Mouse (Mus musculus) limb, embryonic 11.5 days (tissue): ENCODE measurements around the gene Frmd4b. TPM values are rescaled to one million over a fixed set of nuclear protein-coding genes. Genes with fewer than 3 reads are reported as not detected.

Experiments used
- ATAC-seq: fragments of 200-750 bp; cut with Nextera tagmentation; 2 replicates; pipeline ENCODE4 v1.8.0; 2017; ENCODE audit warnings: low read depth; ENCODE audit not compliant: insufficient number of reproducible peaks, low FRiP score, low TSS enrichment
- DNase-seq: peaks from one replicate; pipeline ENCODE4 v3.0.0-alpha.2; 2015; ENCODE audit warnings: low spot score
- H3K27ac ChIP-seq: fragments of 300-500 bp; sonication (generic); replicated peaks from 2 replicates; pipeline ENCODE4 v1.5.1; 2014; ENCODE audit warnings: low read depth, mild to moderate bottlenecking, low read length
- H3K27me3 ChIP-seq: fragments of 300-500 bp; sonication (generic); 2 replicates; pipeline ENCODE4 v1.6.1; 2014; ENCODE audit warnings: mild to moderate bottlenecking, low read length, mixed read lengths; ENCODE audit not compliant: control insufficient read depth, insufficient read depth
- H3K36me3 ChIP-seq: fragments of 300-500 bp; sonication (generic); 2 replicates; pipeline ENCODE4 v1.6.1; 2014; ENCODE audit warnings: mild to moderate bottlenecking, low read length, moderate library complexity, mixed read lengths; ENCODE audit not compliant: control insufficient read depth, insufficient read depth
- H3K4me1 ChIP-seq: fragments of 300-500 bp; sonication (generic); 2 replicates; pipeline ENCODE4 v1.6.1; 2014; ENCODE audit warnings: low read length, mixed read lengths; ENCODE audit not compliant: control insufficient read depth, insufficient read depth
- H3K4me2 ChIP-seq: fragments of 300-500 bp; sonication (generic); 2 replicates; pipeline ENCODE4 v1.6.1; 2014; ENCODE audit warnings: low read depth, mild to moderate bottlenecking, moderate library complexity; ENCODE audit not compliant: severe bottlenecking
- H3K4me3 ChIP-seq: fragments of 300-500 bp; sonication (generic); 2 replicates; pipeline ENCODE4 v1.5.1; 2014; ENCODE audit warnings: low read depth, low read length
- H3K9ac ChIP-seq: fragments of 300-500 bp; sonication (generic); 2 replicates; pipeline ENCODE4 v1.6.1; 2014; ENCODE audit warnings: mild to moderate bottlenecking, low read length
- H3K9me3 ChIP-seq: fragments of 300-500 bp; sonication (generic); 2 replicates; pipeline ENCODE4 v1.6.1; 2016; ENCODE audit warnings: low read length; ENCODE audit not compliant: control insufficient read depth
- WGBS: fragments of 180-500 bp; shearing (Covaris S2); extraction: QIAGEN DNeasy Blood & Tissue Kit; methylation state at CpG from one replicate; pipeline ENCODE4 v1.1.7; 2014; 5-methylcytosine and 5-hydroxymethylcytosine counted together
- polyA plus RNA-seq: library from polyadenylated mRNA; unstranded; fragments of >200 nt; fragmentation: Nextera tagmentation; extraction: Ambion mirVana; gene quantifications from 2 replicates; pipeline ENCODE4 v1.2.1, GENCODE M21; 2014

Gene Frmd4b
- polyA plus RNA-seq, 1 experiment from 2014 or later, result 12.3 TPM

DNA sequence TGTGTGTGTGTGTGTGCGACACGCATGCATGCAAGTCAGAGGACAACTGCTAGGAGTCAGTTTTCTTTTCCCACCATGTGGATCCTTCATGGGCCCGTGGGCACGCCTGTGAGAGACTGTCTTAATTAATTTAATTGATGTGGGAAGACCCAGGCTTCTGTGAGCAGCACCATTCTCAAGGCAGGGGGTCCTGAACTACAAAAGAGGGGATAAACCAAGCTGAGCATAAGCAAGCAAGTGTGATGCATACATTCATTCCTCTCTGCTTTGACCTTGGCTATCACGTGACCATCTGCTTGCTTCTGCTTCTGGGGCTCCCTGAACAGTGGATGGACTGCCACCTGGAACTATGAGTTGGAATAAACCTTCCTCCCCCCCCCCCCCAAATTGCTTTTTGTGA lies 27.1 kb downstream of the Frmd4b start:
- no peak for DNase-seq
- Histone ChIP-seq H3K27ac (no peak overlapping the region), H3K4me1 (no peaks in the 10 kb centered on the region), H3K4me3 (no peak overlapping the region), H3K27me3 (no peaks in the 10 kb centered on the region), H3K36me3 (no peaks in the 10 kb centered on the region), H3K9me3 (no peaks in the 10 kb centered on the region), H3K4me2 (no peak overlapping the region), H3K9ac (no peak overlapping the region)
- ATAC-seq, result no peak
- whole genome bisulfite sequencing, result 71% methylated on average over 5 of the region's 5 CpGs

- 85% methylated on average over 3 of the region's 3 CpGs for WGBS
Measured at GRCm38 (mm10) chr6:97589581-97589980, 27.8 kb downstream of the Frmd4b start.

DNA sequence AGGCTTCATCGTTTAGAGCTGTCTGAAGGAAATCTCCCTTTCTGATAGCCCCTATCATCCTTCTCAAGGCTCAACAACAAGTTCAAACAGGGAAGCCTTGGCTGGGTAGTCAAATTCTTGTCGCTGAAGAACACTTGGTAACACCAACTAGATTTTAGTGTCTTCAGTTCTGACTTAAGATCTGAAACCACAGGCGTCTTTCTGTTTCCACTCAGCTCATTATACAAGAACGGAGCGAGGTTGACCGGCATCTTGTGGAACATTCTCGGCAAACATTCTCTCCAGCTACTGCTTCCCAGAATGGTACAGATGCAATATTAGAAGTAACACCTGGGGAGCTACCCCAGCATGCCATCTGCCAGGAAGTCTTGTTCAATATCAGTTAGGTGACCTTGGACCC lies 28.3 kb downstream of the Frmd4b start:
- 83% methylated on average over 7 of the region's 7 CpGs for WGBS
- H3K27ac ChIP-seq, result no peak overlapping the region
- no peak for ATAC-seq

More at GRCm38 (mm10) chr6:97589581-97589980, 27.8 kb downstream of the Frmd4b start:
- H3K4me2 ChIP-seq, result no peak overlapping the region
- ATAC-seq (no peak), DNase-seq (no peak)
- H3K27ac ChIP-seq, result no peak overlapping the region
- no peak overlapping the region for H3K9ac ChIP-seq
- H3K36me3 ChIP-seq, result no peaks in the 10 kb centered on the region
- no peak overlapping the region for H3K4me3 ChIP-seq
- no peaks in the 10 kb centered on the region for H3K9me3 ChIP-seq
- H3K4me1 ChIP-seq, result no peaks in the 10 kb centered on the region
- H3K27me3 ChIP-seq, result no peaks in the 10 kb centered on the region

DNA sequence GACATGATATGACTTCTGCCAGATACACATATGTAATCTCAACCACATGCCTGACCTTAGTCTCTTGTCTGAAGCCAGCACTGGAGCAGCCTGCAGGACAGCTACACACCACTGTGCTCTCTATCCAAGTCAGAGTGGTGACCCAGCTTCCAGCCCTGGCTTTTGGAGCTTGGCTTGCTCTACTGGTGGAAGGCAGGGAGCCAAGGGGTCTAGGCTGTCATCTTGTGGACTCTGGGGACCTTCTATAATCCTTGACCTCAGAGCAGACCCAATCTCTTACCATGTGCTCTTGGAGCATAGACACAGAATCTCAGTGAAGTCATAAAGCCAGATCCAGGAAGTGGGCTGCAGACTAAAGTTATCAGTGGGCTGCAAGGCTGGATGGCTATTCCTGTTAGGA lies 30.7 kb downstream of the Frmd4b start:
- no peaks in the 10 kb centered on the region for H3K36me3 ChIP-seq
- DNase-seq, result no peak
- no peak overlapping the region for H3K9ac ChIP-seq
- H3K4me2 ChIP-seq, result no peak overlapping the region
- no peaks in the 10 kb centered on the region for H3K27me3 ChIP-seq
- no peak overlapping the region for H3K27ac ChIP-seq
- no peaks in the 10 kb centered on the region for H3K4me1 ChIP-seq
- no peaks in the 10 kb centered on the region for H3K9me3 ChIP-seq
- ATAC-seq, result no peak
- no peak overlapping the region for H3K4me3 ChIP-seq

More for the DNA sequence above, 28.3 kb downstream of the Frmd4b start:
- Histone ChIP-seq H3K9ac (no peak overlapping the region), H3K4me2 (no peak overlapping the region), H3K9me3 (no peaks in the 10 kb centered on the region), H3K4me3 (no peak overlapping the region), H3K4me1 (no peaks in the 10 kb centered on the region), H3K36me3 (no peaks in the 10 kb centered on the region), H3K27me3 (no peaks in the 10 kb centered on the region)
- DNase-seq, result no peak

- Histone ChIP-seq H3K4me2 (no peak overlapping the region), H3K4me3 (no peak overlapping the region), H3K9me3 (no peaks in the 10 kb centered on the region), H3K9ac (no peak overlapping the region), H3K4me1 (no peaks in the 10 kb centered on the region), H3K36me3 (no peaks in the 10 kb centered on the region), H3K27ac (no peak overlapping the region), H3K27me3 (no peaks in the 10 kb centered on the region)
- ATAC-seq, result no peak
- no peak for DNase-seq
- WGBS, result 74% methylated on average over 8 of the region's 8 CpGs
Measured at GRCm38 (mm10) chr6:97586024-97586423, 31.3 kb downstream of the Frmd4b start.

GRCm38 (mm10) chr6:97582748-97583147 lies 34.6 kb downstream of the Frmd4b start:
- H3K4me3 ChIP-seq, result no peak overlapping the region
- H3K4me1 ChIP-seq, result no peaks in the 10 kb centered on the region
- no peaks in the 10 kb centered on the region for H3K9me3 ChIP-seq
- no peak for ATAC-seq
- H3K27me3 ChIP-seq, result no peaks in the 10 kb centered on the region
- WGBS, result 59% methylated on average over 8 of the region's 8 CpGs
- H3K36me3 ChIP-seq, result no peaks in the 10 kb centered on the region
- H3K9ac ChIP-seq, result no peak overlapping the region
- H3K4me2 ChIP-seq, result no peak overlapping the region
- DNase-seq, result no peak
- no peak overlapping the region for H3K27ac ChIP-seq

- ATAC-seq (no peak), DNase-seq (no peak)
- 92% methylated on average over 7 of the region's 7 CpGs for WGBS
- Histone ChIP-seq H3K9me3 (no peaks in the 10 kb centered on the region), H3K4me3 (no peak overlapping the region), H3K9ac (no peak overlapping the region), H3K4me2 (no peak overlapping the region), H3K36me3 (no peaks in the 10 kb centered on the region), H3K27ac (no peak overlapping the region), H3K4me1 (no peaks in the 10 kb centered on the region), H3K27me3 (no peaks in the 10 kb centered on the region)
Measured at GRCm38 (mm10) chr6:97581941-97582340, 35.4 kb downstream of the Frmd4b start.

DNA sequence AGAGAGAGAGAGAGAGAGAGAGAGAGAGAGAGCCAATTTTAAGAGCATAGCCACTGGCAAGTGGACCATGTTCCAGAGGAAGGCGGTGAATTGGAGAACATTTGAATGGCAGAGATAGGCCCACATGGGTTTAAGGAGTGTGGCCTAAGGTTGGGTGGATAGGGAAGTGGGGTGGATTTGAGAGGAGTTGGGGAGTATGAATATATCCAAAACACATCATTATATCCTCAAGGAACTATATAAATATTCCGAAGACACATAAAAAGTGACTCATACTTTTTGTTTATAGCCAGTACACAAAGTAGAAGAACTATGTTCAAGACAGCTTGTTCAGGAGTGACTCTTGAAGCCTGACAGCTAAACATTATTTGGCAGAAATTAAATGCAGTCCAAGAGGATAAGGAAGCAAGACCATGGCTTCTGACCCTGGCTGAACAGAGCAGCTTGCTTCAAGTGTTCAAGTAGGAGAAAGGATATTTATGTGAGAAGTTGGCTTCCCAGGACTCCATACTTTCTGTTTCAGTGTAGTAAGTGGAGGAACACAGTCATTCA lies 36.8 kb downstream of the Frmd4b start:
- DNase-seq (no peak), ATAC-seq (no peak)
- Histone ChIP-seq H3K4me3 (no peak overlapping the region), H3K36me3 (no peaks in the 10 kb centered on the region), H3K9ac (no peak overlapping the region), H3K27ac (no peak overlapping the region), H3K4me1 (no peaks in the 10 kb centered on the region), H3K4me2 (no peak overlapping the region), H3K27me3 (no peaks in the 10 kb centered on the region), H3K9me3 (no peaks in the 10 kb centered on the region)
- 97% methylated on average over 2 of the region's 2 CpGs for WGBS

GRCm38 (mm10) chr6:97579704-97580103 lies 37.6 kb downstream of the Frmd4b start:
- no peak overlapping the region for H3K27ac ChIP-seq
- WGBS, result 79% methylated on average over 4 of the region's 4 CpGs
- no peak for DNase-seq
- no peaks in the 10 kb centered on the region for H3K36me3 ChIP-seq
- H3K4me1 ChIP-seq, result no peaks in the 10 kb centered on the region
- no peaks in the 10 kb centered on the region for H3K9me3 ChIP-seq
- ATAC-seq, result no peak
- no peaks in the 10 kb centered on the region for H3K27me3 ChIP-seq
- no peak overlapping the region for H3K4me3 ChIP-seq
- H3K4me2 ChIP-seq, result no peak overlapping the region
- H3K9ac ChIP-seq, result no peak overlapping the region
